Mouse (Mus musculus) right cerebral cortex, postnatal 4 days (tissue): ENCODE measurements around the gene Gm7257.

Source experiments
- DNase-seq: peaks from one replicate; pipeline ENCODE4 v3.0.0-alpha.2; 2022

Gm7257 gene

DNA sequence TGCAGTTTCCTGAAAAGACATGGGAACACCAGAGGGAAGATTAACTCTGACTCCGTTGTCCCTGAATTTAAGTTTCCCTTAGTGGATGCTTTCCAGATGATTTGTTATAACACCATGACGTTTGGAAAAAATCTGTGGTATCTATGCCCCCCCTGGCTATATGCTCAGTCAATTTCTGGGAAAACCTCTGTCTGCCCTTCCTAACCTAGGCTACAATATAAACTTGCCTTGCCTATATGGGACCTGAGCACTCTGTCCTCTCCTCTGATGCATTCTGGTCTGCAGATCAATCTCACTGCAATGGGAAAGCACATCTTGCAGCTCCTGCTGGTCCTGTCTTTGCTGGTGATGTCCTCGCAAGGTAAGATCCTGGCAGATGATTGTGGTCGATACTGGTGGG, at the start of gene Gm7257:
Gene Gm7257 (plus strand): TSS at position 301 of the 400 bp plus-strand sequence.
- no peak for DNase-seq

- DNase-seq: no peak
Measured at GRCm38 (mm10) chr9:36402991-36403390, 28.7 kb upstream of the Gm7257 start.

GRCm38 (mm10) chr9:36435051-36435764, 3.5 kb downstream of the Gm7257 start:
- no peak for DNase-seq

DNA sequence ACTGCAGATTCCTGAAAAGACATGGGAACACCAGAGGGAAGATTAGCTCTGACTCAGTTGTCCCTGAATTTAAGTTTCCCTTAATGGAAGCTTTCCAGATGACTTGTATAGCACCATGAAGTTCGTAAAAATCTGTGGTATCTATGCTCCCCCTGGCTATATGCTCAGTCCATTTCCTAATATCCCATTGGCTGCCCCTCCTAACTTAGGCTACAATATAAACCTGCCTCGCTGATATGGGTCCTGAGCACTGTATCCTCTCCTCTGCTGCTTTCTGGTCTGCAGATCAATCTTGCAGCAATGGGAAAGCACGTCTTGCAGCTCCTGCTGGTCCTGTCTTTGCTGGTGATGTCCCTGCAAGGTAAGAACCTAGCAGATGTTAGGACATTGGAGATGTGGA, 43.7 kb downstream of the Gm7257 start, which contains the start of gene Gm9513:
Gene Gm9513 (plus strand): TSS at position 301 of the 400 bp plus-strand sequence.
- no peak for DNase-seq
